Mouse (Mus musculus): ENCODE measurements at regions not wholly inside any gene's neighbourhood (a gene's known extent, or its start where the extent isn't known, plus 50 kb on each side); places are given as distances from the start of the nearest gene placed in this dataset.

DNA sequence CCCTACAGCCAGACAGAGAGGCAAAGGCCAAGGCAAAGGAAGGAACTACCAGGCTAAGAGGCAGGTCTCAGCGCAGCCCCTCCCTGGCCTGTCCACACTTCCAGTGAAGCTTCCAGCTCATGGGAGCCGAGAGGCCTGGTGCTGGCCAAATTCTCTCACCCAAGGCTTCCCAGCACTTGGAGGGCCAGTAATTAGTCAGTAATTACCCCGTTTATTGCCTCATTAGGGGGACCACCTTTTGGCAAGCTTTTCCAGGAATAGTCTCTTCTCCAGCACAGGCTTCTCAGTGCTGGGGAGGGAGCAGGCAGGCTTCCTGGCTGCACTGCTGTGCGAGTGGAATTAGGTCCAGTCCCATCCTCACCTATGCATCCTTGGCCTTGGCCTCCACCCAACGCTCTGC, 252.8 kb upstream of the Nxpe4 start:
- intact Hi-C loops (cut with DNase I): no loop called here

DNA sequence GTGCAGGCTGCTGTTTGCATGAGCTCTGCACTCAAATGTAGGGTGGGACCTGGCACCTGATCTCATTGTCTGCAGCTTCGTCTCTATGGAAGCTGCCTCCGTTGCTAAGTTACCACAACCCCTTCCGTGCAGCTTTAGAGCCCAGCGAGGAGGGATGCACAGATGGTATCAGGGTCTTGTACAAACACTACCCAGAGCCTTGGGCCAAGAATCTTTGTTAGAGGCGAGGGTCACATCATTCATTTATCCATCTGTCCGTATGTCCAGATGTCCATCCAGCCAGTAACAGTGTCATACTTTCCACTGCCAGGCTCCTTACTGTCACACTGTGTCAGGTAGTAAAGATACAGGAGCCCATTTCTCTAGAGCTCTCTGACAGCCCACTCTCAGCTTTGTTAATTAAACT, 251.3 kb upstream of the Nxpe4 start:
- intact Hi-C loops (cut with DNase I): no loop called here

DNA sequence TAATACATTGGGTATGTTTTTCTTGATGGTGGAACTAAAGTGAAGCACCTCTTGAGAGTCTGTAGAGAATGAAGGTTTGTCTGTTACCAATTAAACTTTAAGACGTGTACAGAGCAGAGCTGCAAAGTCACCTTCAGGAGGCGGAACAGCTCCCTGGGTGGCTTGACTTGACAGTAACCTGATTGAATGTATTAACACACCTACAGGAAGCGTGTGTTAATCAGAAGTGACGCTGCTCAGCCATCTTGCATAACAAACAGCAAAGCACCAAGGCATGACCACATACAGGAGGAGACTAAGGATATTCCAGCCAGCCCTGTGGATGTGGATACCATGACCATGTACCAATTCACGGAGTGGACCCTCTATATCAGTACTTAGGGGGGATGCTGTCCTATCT, 249.0 kb upstream of the Nxpe4 start:
- intact Hi-C loops (cut with DNase I): no loop called here

DNA sequence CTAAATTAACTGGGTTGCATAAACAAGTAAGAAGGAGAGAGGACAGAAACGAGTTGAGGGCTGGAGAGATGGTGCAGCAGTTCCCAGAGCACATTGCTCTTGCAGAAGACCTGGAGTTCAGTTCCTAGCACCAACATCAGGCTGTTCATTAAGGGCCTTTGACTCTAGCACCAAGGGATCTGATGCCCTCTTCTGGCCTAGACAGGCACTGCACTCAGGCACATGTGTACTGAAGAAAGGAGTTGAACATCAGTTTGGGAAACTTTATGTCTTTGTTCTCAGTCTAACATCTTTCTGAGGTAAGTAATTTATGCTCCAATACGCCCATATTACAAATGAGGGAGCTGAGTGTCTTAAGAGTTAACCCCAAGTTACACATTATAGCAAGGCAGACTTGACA, 226.5 kb upstream of the Nxpe4 start:
- intact Hi-C loops (cut with DNase I): no loop called here

DNA sequence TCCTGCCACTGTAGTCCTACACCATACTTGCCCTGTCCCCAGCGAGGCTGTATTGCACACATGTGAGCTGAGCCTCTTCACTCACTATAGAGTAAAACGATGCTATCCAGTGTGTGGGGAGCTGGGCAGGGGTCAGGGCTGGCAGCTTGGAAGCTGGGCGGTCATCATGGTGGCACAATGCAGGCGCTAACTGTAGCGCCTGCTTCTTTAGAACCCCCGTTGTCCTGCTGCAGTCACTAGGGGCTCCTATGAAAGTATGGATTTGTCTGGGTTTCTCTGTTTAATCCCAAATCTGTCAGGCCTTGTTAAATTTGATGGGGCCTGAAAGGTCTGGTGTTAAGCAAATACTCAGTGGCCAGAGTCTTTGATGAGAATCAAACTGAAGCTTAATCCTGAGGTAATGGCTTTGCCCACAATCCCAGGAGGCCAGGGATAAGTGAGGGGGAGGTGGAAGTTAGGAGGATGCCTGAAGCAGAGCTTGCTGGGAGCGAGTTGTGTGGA, 225.8 kb upstream of the Nxpe4 start:
- intact Hi-C loops (cut with DNase I): no loop called here

DNA sequence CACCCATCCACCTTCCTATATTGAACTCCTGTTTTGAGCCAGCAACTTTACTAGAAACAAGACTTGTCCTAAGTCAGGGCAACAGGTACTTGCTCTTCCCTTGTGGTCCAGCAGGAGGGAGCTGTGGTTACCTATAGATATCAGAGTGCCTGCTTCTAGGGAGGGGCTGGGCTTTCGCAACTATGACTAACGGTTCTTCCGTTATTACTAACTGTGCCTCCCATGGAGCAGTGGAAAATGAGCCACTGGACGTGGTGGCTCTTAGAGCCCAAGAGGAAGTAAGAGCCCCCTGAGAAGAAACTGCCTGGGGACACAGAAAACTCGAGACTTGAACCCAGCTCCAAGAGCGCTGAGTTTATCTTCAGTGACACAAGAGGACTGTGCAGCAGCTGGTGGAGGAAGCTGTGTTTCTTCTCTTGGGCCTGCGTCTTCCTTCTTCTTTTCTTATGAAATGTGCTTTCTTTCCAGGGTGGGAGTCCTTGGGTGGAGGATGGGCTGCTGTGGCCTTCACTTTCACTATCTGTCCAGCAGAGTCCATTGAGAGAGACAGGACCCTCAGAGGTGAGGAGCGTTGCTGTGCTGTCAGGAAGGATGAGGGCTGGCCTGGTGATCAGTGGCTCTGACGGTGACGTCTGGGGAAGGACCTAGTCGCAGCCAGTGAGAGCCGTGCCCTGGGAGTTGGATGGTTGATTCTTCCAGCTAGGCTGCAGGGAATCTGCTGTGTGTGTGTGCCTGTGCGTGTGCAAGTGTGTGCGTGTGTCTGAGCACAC, 222.7 kb upstream of the Nxpe4 start:
- intact Hi-C loops (cut with DNase I): no loop called here

DNA sequence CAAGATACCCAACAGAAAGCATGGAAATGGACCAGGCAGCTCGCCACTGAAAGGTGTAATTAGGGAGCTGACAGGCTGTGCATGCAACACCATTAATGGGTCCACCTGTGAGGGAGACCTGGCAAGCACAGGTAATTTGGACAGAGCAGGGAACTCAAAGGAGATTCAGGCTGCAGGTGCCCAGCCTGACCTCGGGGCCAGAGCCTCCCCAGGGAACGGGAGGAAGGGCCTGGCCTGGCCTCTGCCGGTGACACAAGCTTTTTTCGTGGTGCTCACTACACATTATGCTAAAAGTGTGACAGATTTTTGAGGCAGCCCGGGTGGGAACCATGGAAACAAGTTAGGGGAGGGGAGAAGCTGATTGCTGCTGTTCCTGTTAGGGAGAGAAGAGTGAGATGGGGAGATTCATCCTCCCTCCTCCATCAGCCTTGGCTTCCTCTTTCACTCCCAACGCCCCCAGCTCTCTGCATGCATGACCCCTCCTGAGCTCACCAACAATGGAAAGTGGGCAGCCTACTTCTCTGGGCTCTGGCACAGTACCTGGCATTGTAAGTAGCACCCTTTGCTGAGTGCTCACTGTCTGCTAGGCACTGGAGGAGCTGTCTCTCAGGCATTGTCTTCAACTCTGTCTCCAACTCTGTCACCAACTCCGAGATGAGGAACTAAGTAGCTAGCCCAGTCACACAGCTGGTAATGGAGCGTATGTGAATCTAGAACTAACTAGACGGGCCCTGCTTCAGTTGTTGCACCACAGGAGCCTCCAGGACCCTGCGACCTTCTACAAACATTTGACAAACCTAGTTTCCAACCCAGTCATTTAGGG, 218.9 kb upstream of the Nxpe4 start:
- intact Hi-C loops (cut with DNase I): no loop called here

DNA sequence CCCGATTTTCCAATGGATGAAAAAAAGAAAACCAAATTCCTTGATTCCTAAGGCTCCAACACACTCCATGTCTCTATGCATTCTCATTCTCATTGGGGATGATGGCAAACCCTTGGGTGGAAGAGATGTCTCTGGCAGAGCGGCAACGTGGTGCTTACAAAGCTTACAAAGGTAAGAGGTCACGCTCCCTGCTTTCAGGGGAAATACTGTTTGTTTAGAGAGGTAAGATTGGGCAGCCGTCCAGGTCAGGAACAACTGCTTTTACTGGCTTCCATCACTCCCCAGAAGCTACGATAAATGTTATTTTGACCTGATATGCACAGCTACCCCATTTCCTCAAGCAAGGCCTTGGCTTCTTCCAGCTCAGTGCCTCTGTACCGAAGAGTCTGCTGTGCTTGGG, 215.6 kb upstream of the Nxpe4 start:
- intact Hi-C loops (cut with DNase I): no loop called here

DNA sequence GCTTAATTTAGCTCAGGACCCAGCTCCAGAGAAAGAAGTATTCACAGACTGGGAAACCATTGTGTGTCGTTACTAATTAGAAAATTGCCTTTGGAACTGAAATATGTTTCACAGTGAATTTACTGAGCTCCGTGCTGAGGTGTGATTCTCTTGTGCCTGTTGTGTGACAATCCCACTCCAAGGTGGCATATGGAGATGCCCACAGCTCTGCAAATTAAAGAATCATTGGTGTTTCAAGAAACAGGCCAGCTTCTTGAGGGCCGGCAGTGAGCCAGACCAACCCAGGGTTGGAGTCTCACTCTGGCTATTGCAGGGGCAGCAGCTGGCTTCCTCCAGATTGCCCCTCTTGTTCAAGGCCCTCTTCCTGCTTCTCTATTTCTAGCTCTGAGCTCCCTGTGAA, 203.9 kb upstream of the Nxpe4 start:
- intact Hi-C loops (cut with DNase I): no loop called here

DNA sequence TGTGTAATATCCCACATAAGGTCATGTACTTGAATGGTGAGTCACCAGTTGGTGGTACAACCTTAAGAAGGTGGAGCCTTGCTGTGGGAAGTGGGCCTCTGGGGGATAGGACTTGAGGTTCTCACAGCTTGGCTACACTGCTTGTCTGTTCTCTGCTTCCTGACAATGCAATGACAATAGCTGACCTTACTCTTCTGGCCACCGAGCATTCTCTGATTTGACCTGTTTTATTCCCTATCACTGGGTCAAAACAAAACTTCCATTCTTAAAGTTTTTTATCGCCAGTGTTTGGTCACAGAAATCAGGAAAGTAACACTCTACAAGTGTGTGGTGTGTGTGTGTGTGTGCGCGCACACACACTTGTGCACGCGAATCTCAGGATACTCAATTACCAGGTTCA, 203.0 kb upstream of the Nxpe4 start:
- intact Hi-C loops (cut with DNase I): no loop called here

DNA sequence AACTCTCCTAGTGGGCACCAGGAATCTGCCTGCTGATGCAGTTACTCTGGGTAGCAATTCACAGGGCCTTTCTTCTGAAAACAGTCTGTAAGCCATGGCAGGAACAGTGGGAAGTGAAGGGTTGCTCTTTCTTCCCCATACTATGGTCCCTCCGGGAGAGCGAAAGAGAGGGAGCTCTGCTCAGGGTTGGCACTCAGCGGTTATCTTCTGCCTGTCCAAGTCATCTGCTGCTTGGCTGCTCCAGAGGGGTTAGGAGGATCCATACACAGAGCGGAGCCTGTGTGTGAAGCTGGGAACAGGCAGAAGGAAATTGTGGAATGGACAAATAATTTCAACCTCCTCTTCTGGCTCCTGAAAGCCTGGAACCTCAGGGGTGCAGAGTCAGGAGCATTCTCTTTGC, 200.6 kb upstream of the Nxpe4 start:
- intact Hi-C loops (cut with DNase I): no loop called here

DNA sequence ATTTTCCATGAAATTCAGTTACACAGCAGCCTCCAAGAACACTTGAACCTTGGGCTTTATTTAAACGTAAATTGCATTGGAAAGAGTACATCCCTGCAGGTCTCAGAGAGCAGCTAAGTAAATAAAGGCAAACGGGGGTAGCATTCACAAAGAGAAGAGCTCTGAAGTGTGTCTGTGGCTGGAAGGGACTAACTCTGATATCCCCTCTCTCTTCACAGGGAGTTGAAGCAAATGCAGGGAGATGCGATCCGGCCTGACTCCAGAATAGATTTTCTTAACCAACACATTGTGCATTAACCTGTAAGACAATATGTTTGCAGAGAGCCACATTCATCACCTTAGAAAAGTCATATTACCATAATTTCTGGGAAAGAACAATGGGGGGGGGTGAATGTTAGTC, 199.7 kb upstream of the Nxpe4 start:
- intact Hi-C loops (cut with DNase I): no loop called here

DNA sequence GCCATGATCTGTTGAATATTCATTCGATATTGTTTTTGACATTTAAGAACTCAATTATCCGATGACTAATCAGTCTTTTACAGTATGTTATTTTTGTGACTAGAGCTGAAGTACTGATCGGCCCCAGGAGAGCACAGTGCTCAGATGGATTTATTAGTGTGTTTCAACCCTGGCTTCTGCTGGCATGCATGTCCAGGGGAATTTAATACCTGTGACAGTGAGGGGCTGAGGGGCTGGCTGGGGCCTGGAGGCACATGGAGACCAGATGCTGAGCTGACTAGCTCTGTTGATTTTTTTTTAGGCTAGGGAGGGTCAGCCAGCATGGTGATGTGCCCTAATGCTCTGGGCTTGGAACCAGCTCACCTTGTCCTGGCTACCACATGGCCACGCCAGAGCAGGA, 199.2 kb upstream of the Nxpe4 start:
- intact Hi-C loops (cut with DNase I): no loop called here

DNA sequence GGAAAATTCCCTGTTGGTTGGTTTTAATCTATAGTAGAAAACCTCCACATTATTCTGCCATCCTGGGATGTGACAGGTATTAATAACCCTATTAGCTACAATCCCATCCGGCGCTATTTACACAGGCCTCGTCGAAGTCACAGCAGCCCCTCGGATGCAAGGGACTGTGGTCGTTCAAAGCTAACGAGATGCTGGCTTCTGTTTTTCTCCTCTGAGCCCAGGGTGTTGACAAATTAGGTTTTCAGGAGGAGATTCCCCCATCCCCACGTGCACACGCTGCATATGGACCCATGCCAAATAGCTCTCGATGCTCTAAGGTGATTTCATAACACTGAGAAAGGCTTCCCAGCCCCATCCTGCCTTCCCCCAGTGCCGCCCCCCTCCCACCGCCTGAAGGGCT, 188.7 kb upstream of the Nxpe4 start:
- intact Hi-C loops (cut with DNase I): no loop called here

DNA sequence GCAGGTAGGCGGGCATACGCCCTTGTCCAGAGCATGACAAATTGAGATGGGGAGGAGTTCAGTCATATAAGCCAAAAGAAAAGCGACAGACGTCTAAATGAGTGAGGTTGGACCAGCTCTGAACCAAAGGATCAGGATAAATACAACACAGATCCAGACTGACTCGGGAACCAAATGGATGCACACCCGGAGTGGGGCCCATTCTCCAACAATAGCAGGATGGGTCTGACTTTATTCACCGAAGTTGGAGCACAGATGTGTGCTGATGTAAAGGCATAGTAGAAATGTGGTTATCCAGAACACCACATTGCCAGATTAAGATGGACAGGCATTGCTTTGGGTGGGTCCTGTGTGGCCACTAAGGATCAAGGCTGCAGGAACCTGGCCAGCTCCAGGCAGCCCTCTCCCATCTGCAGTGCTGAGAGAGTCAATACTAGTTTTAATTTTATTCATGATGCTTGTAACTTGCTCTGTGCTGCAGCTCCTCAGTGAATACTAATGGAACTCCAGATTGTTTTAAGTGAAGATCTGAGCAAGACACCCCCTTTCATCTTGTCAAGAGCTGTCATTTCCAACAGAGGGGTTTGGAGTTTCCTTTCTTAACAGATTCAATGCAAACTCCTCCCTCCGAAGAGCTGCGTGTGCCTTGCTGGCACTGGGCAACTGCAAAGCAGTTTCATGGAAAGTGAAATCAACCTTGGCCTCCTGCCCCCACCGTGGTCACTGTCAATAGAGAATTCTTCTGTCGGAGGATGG, 176.3 kb upstream of the Nxpe4 start:
- intact Hi-C loops (cut with DNase I): no loop called here

DNA sequence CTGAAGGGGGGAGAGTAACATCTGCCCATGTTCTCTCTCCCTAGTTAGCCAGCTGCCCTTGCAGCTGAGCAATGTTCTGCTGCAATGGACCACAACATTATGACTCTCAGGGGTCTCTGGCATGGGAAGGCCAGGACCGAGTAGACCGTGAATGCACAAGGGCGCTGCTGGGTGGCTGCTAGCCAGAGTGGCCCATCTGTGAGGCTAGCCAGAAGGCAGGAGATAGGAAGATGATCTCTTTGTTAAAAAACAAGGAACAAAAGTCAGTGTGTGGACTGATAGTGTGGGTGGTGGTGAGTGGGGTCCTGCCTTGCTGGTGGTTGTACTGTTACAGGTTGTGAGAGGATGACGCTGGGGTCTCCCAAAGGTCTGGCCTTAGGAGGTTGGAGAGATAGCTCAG, 174.6 kb upstream of the Nxpe4 start:
- intact Hi-C loops (cut with DNase I): no loop called here

DNA sequence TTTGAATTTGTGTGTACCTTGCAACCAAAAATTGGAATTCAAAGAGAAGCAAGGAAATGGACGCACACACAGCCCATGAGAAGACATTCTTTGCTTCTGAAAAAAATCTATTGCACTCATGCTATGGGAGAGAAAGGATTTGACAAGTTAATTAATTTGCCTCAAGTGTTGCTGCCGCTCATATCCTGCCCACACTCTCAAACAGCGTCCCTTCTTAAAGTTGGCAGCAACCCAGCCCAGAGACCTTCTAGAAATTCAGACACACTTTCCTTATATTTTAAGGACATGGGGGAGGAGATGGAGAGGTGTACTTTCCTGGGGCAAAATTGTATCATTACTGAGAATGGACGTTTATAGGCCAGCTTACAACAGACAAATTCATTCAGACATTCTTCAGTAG, 167.2 kb upstream of the Nxpe4 start:
- intact Hi-C loops (cut with DNase I): no loop called here

DNA sequence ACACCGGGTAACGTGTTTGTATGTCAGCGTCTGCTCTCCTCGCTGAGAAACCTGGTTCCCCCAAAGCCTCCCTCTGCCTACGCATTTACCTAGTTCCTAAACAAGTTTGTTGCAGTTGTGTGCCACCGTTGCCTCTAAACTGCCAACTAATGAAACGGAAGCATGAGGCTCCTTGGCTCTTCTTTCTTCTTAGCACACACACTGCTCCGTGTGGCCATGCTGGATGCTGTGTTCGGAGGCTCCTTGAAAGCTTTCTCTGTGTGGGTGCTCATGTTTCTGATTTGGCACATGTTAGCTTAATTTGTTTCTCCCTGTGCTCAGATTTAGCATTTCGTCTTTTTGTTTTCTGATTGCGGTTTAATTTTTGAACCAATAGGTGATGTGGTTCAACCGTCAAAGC, 162.2 kb upstream of the Nxpe4 start:
- intact Hi-C loops (cut with DNase I): no loop called here

DNA sequence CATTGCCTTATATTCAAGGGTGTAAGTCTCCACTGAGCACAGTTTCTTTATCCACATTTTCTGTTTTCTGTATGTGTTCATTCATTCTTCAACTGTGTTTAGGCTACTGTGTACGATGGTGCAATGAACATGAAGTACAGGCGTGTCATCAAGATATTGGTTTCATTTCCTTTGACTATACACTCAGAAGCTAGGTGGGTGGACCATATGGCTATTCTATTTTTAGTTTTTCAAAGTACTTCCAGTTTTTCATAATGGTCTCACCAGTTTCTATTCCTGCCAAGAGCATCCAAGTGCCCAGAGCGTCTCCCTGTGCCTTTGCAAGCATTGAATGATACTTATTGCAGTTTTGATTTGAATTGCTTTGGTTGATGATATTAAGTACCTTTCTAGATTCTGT, 132.8 kb upstream of the Nxpe4 start:
- intact Hi-C loops (cut with DNase I): no loop called here

DNA sequence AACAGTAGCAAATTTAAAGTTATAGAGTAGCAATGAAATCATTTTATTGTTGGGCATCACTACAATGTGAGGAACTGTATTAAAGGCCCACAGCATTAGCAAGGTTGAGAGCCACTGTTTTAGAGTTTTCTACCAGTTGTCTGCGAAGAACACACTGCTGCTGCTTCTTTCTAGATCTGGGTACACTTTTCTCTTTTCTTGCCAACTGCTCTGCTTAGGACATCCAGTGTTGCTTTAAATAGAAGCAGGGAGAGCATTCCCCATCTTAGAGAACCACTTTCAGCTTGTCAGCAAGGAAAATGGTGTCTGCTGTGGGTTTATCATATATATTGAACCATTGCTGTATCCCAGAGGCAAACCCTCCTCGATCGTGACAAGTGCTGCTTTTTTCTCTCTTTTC, 131.0 kb upstream of the Nxpe4 start:
- intact Hi-C loops (cut with DNase I): no loop called here

DNA sequence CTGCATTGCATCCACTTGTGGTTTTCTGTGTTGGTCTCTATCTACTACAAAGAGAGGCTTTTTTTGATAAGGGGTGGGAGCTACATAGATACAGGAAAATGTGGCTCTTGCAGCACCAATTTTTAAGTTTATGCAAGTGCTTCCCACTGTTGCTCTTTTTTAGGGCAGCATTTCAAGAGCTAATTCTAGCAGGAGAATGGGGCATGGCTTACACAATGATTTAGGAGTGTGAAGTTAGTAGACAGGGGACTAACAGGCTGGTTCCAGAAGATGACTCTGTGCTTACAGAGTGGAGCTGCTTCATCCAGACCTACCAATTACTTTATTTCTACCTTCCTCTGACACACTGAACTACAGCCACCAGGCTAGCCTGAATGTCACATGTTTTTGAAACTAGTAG, 125.9 kb upstream of the Nxpe4 start:
- intact Hi-C loops (cut with DNase I): no loop called here

DNA sequence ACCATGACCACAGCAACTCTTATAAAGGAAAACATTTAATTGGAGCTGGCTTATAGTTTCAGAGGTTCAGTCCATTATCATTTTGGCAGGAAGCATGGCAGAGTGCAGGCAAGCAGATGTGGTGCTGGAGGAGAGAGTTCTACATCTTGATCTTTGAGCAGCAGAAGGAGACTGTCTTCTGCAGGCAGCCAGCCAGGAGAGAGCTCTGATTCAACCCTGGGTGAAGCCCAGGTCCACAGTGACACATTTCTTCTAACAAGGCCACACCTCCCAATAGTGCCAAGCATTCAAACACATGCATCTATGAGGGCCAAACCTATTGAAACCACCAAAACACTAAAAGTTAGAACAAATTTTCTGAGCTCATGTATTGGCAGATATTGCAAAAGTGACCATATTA, 117.0 kb upstream of the Nxpe4 start:
- intact Hi-C loops (cut with DNase I): no loop called here
